Mouse (Mus musculus) forebrain, embryonic 12.5 days (tissue): ENCODE measurements around the gene Chm. TPM values are rescaled to one million over a fixed set of nuclear protein-coding genes. Genes with fewer than 3 reads are reported as not detected.

Source experiments
- microRNA counts: library from miRNA; unstranded; fragments of <30 nt; microRNA quantifications from one replicate; lab custom pipeline; 2017
- microRNA-seq: library from miRNA; unstranded; fragments of <30 nt; microRNA quantifications from one replicate; pipeline ENCODE4, GENCODE M21; 2017
- polyA plus RNA-seq: library from polyadenylated mRNA; unstranded; fragments of >200 nt; fragmentation: Nextera tagmentation; extraction: Ambion mirVana; gene quantifications from 2 replicates; pipeline ENCODE4 v1.2.1, GENCODE M21; 2016

Chm gene
- polyA plus RNA-seq, 1 experiment from 2014 or later = 16.6 TPM

MicroRNAs within 50 kb of the gene (microRNA counts, 519-probe panel; counts per million panel counts)
- microRNA mmu-miR-361 (lab: Ali Mortazavi, UCI) = 2,248 counts per million, percentile 12 among the panel's probes with 10 or more counts

Small RNAs within 50 kb of the gene (microRNA-seq; reads per million reads assigned to microRNA genes)
- gene Mir361 = 3,744 reads per million, percentile 87 among the genes with 10 or more reads in this experiment

Other genes starting within 250 kb of the Chm start
- 8.7 and 10.3 TPM in 2 replicates for gene Dach2, start 112.0 kb upstream of the Chm start, polyA plus RNA-seq